16 mouse cellular contexts compared by ENCODE assay signal in genomic region chr19:59248553-59249286, GRCm38 (mm10). TPM values are rescaled to one million over a fixed set of nuclear protein-coding genes. Genes with fewer than 3 reads are reported as not detected.
DNase-seq lines count a peak whose midpoint lies in the region; ATAC-seq and TF ChIP-seq lines count a peak whose summit lies in the region.
"Had no signal": no experiment of that assay in that cellular context is flagged by ENCODE, and none has a peak within 500 bp of the region (broad histone marks: within the 10 kb centered on the region; RNA-seq: fewer than 3 reads in every experiment).

No protein-coding gene starts in this region.

- TF ChIP-seq CTCF in layer of hippocampus, adult 2 months (conservative IDR thresholded peaks at IDR 0.05) = peak; percentile 43

- no peak overlapping the region for H3K27ac ChIP-seq in layer of hippocampus, adult 2 months
- H3K27ac ChIP-seq in liver, embryonic 12.5 days = no peak overlapping the region
- H3K27ac ChIP-seq in kidney, embryonic 14.5 days (ENCODE audit: low read depth, low read length) = no peak overlapping the region
- H3K27ac ChIP-seq: embryonic facial prominence, embryonic 13.5 days; left cerebral cortex, adult 2 months; liver, embryonic 15.5 days had no signal

- DNase-seq in layer of hippocampus, adult 2 months (ENCODE audit: low spot score in 2 of 2) = no peak
- DNase-seq in layer of hippocampus, adult 18-20 months (ENCODE audit: low spot score in 2 of 2) = no peak
- peak; percentile 47 for DNase-seq in thymus, postnatal 0 days (ENCODE audit: low spot score)
- no peak for DNase-seq in testis, postnatal 14 days (ENCODE audit: low spot score)
- DNase-seq in layer of hippocampus, adult 9-10 months (ENCODE audit: low spot score) = no peak
- DNase-seq: kidney, postnatal 10 days had no signal

- H3K4me1 ChIP-seq in liver, embryonic 12.5 days = peaks cover 11% of the 10 kb centered on the region
- H3K4me1 ChIP-seq in kidney, embryonic 14.5 days (ENCODE audit: control insufficient read depth, insufficient read depth, low read length) = no peaks in the 10 kb centered on the region
- H3K4me1 ChIP-seq: embryonic facial prominence, embryonic 13.5 days; liver, embryonic 15.5 days had no signal

- H3K9me3 ChIP-seq in liver, embryonic 12.5 days (replicated peaks) = no peaks in the 10 kb centered on the region
- H3K9me3 ChIP-seq in kidney, embryonic 14.5 days (ENCODE audit: control insufficient read depth, low read length) = no peaks in the 10 kb centered on the region
- H3K9me3 ChIP-seq: embryonic facial prominence, embryonic 13.5 days; liver, embryonic 15.5 days had no signal

- H3K9ac ChIP-seq in liver, embryonic 12.5 days = no peak overlapping the region
- no peak overlapping the region for H3K9ac ChIP-seq in kidney, embryonic 14.5 days (ENCODE audit: low read depth, low read length)
- H3K9ac ChIP-seq: embryonic facial prominence, embryonic 13.5 days; liver, embryonic 15.5 days had no signal

- peak; percentile 69 for ATAC-seq in activated CD4-positive, CD25-positive, alpha-beta regulatory T cell, adult 4 months
- ATAC-seq in liver, embryonic 12.5 days = peak; percentile 64
- ATAC-seq in kidney, embryonic 14.5 days (ENCODE audit: low FRiP score, low TSS enrichment) = no peak
- ATAC-seq: forebrain, embryonic 16.5 days; midbrain, embryonic 16.5 days had no signal

- no peak overlapping the region for H3K4me3 ChIP-seq in layer of hippocampus, adult 2 months
- no peak overlapping the region for H3K4me3 ChIP-seq in liver, embryonic 12.5 days
- no peak overlapping the region for H3K4me3 ChIP-seq in kidney, embryonic 14.5 days (ENCODE audit: low read length)
- H3K4me3 ChIP-seq: embryonic facial prominence, embryonic 13.5 days; left cerebral cortex, adult 2 months; liver, embryonic 15.5 days had no signal

- H3K36me3 ChIP-seq in liver, embryonic 12.5 days = no peaks in the 10 kb centered on the region
- no peaks in the 10 kb centered on the region for H3K36me3 ChIP-seq in kidney, embryonic 14.5 days (ENCODE audit: control insufficient read depth, insufficient read depth, low read length)
- H3K36me3 ChIP-seq: embryonic facial prominence, embryonic 13.5 days; liver, embryonic 15.5 days had no signal

- H3K4me2 ChIP-seq in liver, embryonic 12.5 days = no peak overlapping the region
- no peak overlapping the region for H3K4me2 ChIP-seq in kidney, embryonic 14.5 days (replicated peaks; ENCODE audit: low read depth, low read length)
- H3K4me2 ChIP-seq: embryonic facial prominence, embryonic 13.5 days; liver, embryonic 15.5 days had no signal

- 24% methylated on average over 11 of the region's 11 CpGs for WGBS in liver, embryonic 12.5 days (ENCODE audit: insufficient replicate concordance)
- 74% methylated on average over 11 of the region's 11 CpGs for WGBS in kidney, embryonic 14.5 days

- no peaks in the 10 kb centered on the region for H3K27me3 ChIP-seq in liver, embryonic 12.5 days (replicated peaks)
- H3K27me3 ChIP-seq in kidney, embryonic 14.5 days (ENCODE audit: control insufficient read depth, insufficient read depth, low read length) = no peaks in the 10 kb centered on the region
- H3K27me3 ChIP-seq: embryonic facial prominence, embryonic 13.5 days; liver, embryonic 15.5 days had no signal

RNA-seq across cellular contexts. Expression of gene Slc18a2, which starts 12.0 kb away (rescaled TPM):
- 1 to 10 TPM; 1.2 to 1.4 TPM for total RNA-seq in layer of hippocampus, adult 2 months (2021)
- under 1 TPM; 0.86 to 0.92 TPM for total RNA-seq in layer of hippocampus, adult 18-20 months (2021)
- 10 to 100 TPM; 12.6 to 19.8 TPM for polyA plus RNA-seq in activated CD4-positive, CD25-positive, alpha-beta regulatory T cell, adult 4 months (2017; shearing (Covaris generic))
- 5.1 and 6.0 TPM in 2 replicates for polyA plus RNA-seq in liver, embryonic 12.5 days (2016; fragmentation: Nextera tagmentation; extraction: Ambion mirVana)
- polyA plus RNA-seq in thymus, postnatal 0 days (2015; fragmentation: Nextera tagmentation; extraction: Ambion mirVana) = 3.6 and 4.5 TPM in 2 replicates
- 5.0 and 7.6 TPM in 2 replicates for polyA plus RNA-seq in kidney, embryonic 14.5 days (2014; fragmentation: Nextera tagmentation; extraction: Ambion mirVana)

RNA-seq across cellular contexts. Expression of gene Kcnk18, which starts 29.7 kb away (rescaled TPM):
- not detected for total RNA-seq in layer of hippocampus, adult 2 months (2021)
- total RNA-seq in layer of hippocampus, adult 18-20 months (2021) = not detected
- not detected for polyA plus RNA-seq in activated CD4-positive, CD25-positive, alpha-beta regulatory T cell, adult 4 months (2017; shearing (Covaris generic))
- polyA plus RNA-seq in liver, embryonic 12.5 days (2016; fragmentation: Nextera tagmentation; extraction: Ambion mirVana) = not detected in 2 replicates
- not detected in 2 replicates for polyA plus RNA-seq in thymus, postnatal 0 days (2015; fragmentation: Nextera tagmentation; extraction: Ambion mirVana)
- not detected in 2 replicates for polyA plus RNA-seq in kidney, embryonic 14.5 days (2014; fragmentation: Nextera tagmentation; extraction: Ambion mirVana)
- total RNA-seq: gastrocnemius, postnatal 4 days; heart, postnatal 25 days; left cerebral cortex, adult 2 months had no signal
- polyA plus RNA-seq: embryonic facial prominence, embryonic 13.5 days; forebrain, embryonic 16.5 days; liver, embryonic 15.5 days; midbrain, embryonic 16.5 days had no signal
